Mouse (Mus musculus): ENCODE results near the gene 1110002E22Rik. TPM values are rescaled to one million over a fixed set of nuclear protein-coding genes. Genes with fewer than 3 reads are reported as not detected.

Gene 1110002E22Rik
- polyA plus RNA-seq, 1 experiment from 2014 or later = 0.08 TPM

GRCm38 (mm10) chr3:138083896-138084295 is 19.0 kb downstream of the 1110002E22Rik start:
- no peaks in the 10 kb centered on the region for H3K36me3 ChIP-seq (ENCODE audit: control insufficient read depth, insufficient read depth, low read length)
- H3K4me1 ChIP-seq (ENCODE audit: control insufficient read depth, insufficient read depth, low read length) = no peaks in the 10 kb centered on the region
- H3K4me3 ChIP-seq (ENCODE audit: low read depth, low read length) = no peak overlapping the region
- no peak overlapping the region for H3K9ac ChIP-seq (ENCODE audit: low read depth, low read length)
- ATAC-seq = no peak
- no peaks in the 10 kb centered on the region for H3K9me3 ChIP-seq (replicated peaks; ENCODE audit: control insufficient read depth, low read length, poor library complexity, severe bottlenecking)
- H3K27ac ChIP-seq (ENCODE audit: low read length) = no peak overlapping the region
- 60% methylated on average over 4 of the region's 4 CpGs for WGBS
- H3K27me3 ChIP-seq (ENCODE audit: control insufficient read depth, insufficient read depth, low read depth, low read length) = no peaks in the 10 kb centered on the region
- H3K4me2 ChIP-seq (ENCODE audit: low read length) = no peak overlapping the region

DNA sequence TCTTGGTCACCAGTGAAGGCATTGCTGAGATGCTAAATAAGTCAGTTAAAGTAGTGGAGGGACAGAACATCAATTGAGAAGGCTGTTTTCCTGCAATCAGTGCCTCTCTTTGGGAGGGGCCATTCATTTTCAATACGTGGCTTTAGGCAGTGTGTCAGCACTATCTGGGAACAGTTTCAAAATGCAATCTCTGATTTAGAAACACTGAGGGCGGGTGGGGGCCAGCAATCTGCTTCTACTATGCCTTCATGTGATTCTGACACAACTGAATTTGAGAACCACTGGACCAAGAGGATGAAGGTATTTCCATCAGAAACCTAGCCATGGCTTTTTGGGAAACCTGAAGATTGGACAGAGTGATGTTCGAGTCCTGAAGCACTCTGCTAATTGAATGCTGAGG is 30.4 kb downstream of the 1110002E22Rik start:
- Histone ChIP-seq H3K27ac (ENCODE audit: low read length) (0 out of 2 replicates have a peak overlapping the region, but pooled peaks have one; percentile 28), H3K4me3 (ENCODE audit: low read depth, low read length) (no peak overlapping the region), H3K9me3 (replicated peaks; ENCODE audit: control insufficient read depth, low read length, poor library complexity, severe bottlenecking) (no peaks in the 10 kb centered on the region), H3K36me3 (ENCODE audit: control insufficient read depth, insufficient read depth, low read length) (no peaks in the 10 kb centered on the region), H3K4me1 (ENCODE audit: control insufficient read depth, insufficient read depth, low read length) (no peaks in the 10 kb centered on the region), H3K9ac (ENCODE audit: low read depth, low read length) (no peak overlapping the region), H3K27me3 (ENCODE audit: control insufficient read depth, insufficient read depth, low read depth, low read length) (no peaks in the 10 kb centered on the region), H3K4me2 (ENCODE audit: low read length) (no peak overlapping the region)
- 86% methylated on average over 3 of the region's 3 CpGs for WGBS
- no peak for ATAC-seq

GRCm38 (mm10) chr3:138095718-138096117 is 30.9 kb downstream of the 1110002E22Rik start:
- Histone ChIP-seq H3K4me2 (ENCODE audit: low read length) (no peak overlapping the region), H3K27ac (ENCODE audit: low read length) (0 out of 2 replicates have a peak overlapping the region, but pooled peaks have one; percentile 28), H3K36me3 (ENCODE audit: control insufficient read depth, insufficient read depth, low read length) (no peaks in the 10 kb centered on the region), H3K4me3 (ENCODE audit: low read depth, low read length) (no peak overlapping the region), H3K9me3 (replicated peaks; ENCODE audit: control insufficient read depth, low read length, poor library complexity, severe bottlenecking) (no peaks in the 10 kb centered on the region), H3K4me1 (ENCODE audit: control insufficient read depth, insufficient read depth, low read length) (no peaks in the 10 kb centered on the region), H3K9ac (ENCODE audit: low read depth, low read length) (no peak overlapping the region), H3K27me3 (ENCODE audit: control insufficient read depth, insufficient read depth, low read depth, low read length) (no peaks in the 10 kb centered on the region)
- no peak for ATAC-seq
- WGBS = 60% methylated on average over 10 of the region's 10 CpGs

DNA sequence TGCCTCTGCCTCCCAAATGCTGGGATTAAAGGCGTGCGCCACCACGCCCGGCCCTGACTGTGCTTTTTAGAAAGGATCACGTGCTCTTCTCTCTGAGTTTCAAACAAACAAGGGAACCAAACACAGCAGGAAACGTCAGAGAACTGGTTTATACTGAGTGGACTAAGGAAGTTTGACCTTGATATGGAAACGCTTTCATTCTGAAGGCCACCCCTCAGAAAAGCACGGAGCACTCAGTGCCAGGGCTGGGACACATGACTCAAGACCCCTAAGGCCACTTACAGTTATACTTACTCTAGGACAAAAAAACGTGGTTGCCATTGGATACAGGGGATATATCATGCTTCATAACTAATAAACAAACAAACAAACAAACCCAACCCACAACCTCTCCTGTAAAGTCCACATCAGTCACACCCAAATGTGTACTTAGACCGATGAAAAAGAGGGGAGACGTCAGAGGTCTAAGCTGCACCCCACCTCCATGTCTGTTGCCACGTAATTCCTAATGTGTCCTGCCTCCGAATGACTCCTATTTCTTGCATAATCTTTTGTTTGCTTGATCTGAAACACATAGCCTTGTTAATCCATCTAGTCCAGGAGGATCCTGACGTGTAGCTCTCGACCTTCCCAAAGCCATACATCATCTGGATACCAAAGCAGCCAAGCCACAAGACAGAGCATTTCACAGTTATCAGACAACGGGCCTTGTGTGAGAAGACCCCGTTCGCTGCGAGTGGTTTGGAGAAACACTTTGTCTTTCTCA is 31.6 kb downstream of the 1110002E22Rik start:
- Histone ChIP-seq H3K4me3 (ENCODE audit: low read depth, low read length) (no peak overlapping the region), H3K4me2 (ENCODE audit: low read length) (no peak overlapping the region), H3K36me3 (ENCODE audit: control insufficient read depth, insufficient read depth, low read length) (no peaks in the 10 kb centered on the region), H3K4me1 (ENCODE audit: control insufficient read depth, insufficient read depth, low read length) (no peaks in the 10 kb centered on the region), H3K27ac (ENCODE audit: low read length) (no peak overlapping the region), H3K9me3 (replicated peaks; ENCODE audit: control insufficient read depth, low read length, poor library complexity, severe bottlenecking) (no peaks in the 10 kb centered on the region), H3K9ac (ENCODE audit: low read depth, low read length) (no peak overlapping the region), H3K27me3 (ENCODE audit: control insufficient read depth, insufficient read depth, low read depth, low read length) (no peaks in the 10 kb centered on the region)
- WGBS = 88% methylated on average over 19 of the region's 19 CpGs
- 0 out of 2 replicates have a peak, but pooled peaks have one; percentile 14 for ATAC-seq

DNA sequence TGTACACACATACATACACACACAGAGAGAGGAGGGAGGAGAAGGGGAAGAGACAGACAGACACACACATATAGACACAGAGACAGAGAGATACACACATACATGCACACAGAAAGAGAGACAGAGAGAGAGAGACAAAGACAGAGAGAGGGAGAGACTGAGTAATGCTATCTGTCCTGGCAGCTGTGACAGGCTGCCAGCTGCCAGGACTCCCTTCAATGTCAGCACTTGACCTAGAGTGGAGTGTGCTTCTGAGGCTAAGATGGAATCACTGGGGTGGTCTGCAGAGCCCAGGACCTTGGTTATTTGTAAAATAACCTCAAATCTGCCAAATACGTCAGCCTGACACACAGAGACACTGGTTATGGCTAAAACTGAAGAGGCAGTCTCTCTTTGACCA is 32.9 kb downstream of the 1110002E22Rik start:
- ATAC-seq = no peak
- 72% methylated on average over 1 of the region's 1 CpGs for WGBS

DNA sequence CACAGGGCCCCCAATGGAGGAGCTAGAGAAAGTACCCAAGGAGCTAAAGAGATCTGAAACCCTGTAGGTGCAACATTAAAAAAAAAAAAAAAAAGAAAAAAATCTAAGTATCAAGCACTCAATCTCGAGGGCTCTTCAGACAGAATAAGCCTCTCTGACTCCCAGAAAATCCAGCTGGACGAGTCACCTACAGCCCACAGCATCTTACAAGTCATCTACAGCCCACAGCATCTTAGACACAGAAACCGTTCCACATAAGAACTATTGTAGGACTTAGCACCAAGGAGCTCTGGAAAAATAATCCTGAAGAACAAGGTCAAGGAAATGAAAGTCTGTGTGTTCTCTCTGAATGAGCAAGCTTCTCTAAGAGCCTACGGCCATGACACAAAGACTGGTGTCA is 37.1 kb downstream of the 1110002E22Rik start:
- WGBS = 80% methylated on average over 4 of the region's 4 CpGs
- H3K9ac ChIP-seq (ENCODE audit: low read depth, low read length) = no peak overlapping the region
- no peak for ATAC-seq
- 0 out of 2 replicates have a peak, but pooled peaks cover 1% of the 10 kb centered on the region for H3K36me3 ChIP-seq (ENCODE audit: control insufficient read depth, insufficient read depth, low read length)
- no peak overlapping the region for H3K4me2 ChIP-seq (ENCODE audit: low read length)
- H3K4me1 ChIP-seq (ENCODE audit: control insufficient read depth, insufficient read depth, low read length) = no peaks in the 10 kb centered on the region
- no peak overlapping the region for H3K27ac ChIP-seq (ENCODE audit: low read length)
- no peaks in the 10 kb centered on the region for H3K9me3 ChIP-seq (replicated peaks; ENCODE audit: control insufficient read depth, low read length, poor library complexity, severe bottlenecking)
- H3K27me3 ChIP-seq (ENCODE audit: control insufficient read depth, insufficient read depth, low read depth, low read length) = no peaks in the 10 kb centered on the region
- no peak overlapping the region for H3K4me3 ChIP-seq (ENCODE audit: low read depth, low read length)

More for the DNA sequence above, 32.9 kb downstream of the 1110002E22Rik start:
- H3K9me3 ChIP-seq (replicated peaks; ENCODE audit: control insufficient read depth, low read length, poor library complexity, severe bottlenecking) = no peaks in the 10 kb centered on the region
- no peaks in the 10 kb centered on the region for H3K4me1 ChIP-seq (ENCODE audit: control insufficient read depth, insufficient read depth, low read length)
- no peak overlapping the region for H3K9ac ChIP-seq (ENCODE audit: low read depth, low read length)
- H3K27ac ChIP-seq (ENCODE audit: low read length) = no peak overlapping the region
- H3K4me3 ChIP-seq (ENCODE audit: low read depth, low read length) = no peak overlapping the region
- no peak overlapping the region for H3K4me2 ChIP-seq (ENCODE audit: low read length)
- H3K27me3 ChIP-seq (ENCODE audit: control insufficient read depth, insufficient read depth, low read depth, low read length) = no peaks in the 10 kb centered on the region
- H3K36me3 ChIP-seq (ENCODE audit: control insufficient read depth, insufficient read depth, low read length) = no peaks in the 10 kb centered on the region

- Histone ChIP-seq H3K27me3 (ENCODE audit: control insufficient read depth, insufficient read depth, low read depth, low read length) (no peaks in the 10 kb centered on the region), H3K9me3 (replicated peaks; ENCODE audit: control insufficient read depth, low read length, poor library complexity, severe bottlenecking) (no peaks in the 10 kb centered on the region), H3K4me2 (ENCODE audit: low read length) (no peak overlapping the region), H3K27ac (ENCODE audit: low read length) (no peak overlapping the region), H3K4me1 (ENCODE audit: control insufficient read depth, insufficient read depth, low read length) (no peaks in the 10 kb centered on the region), H3K4me3 (ENCODE audit: low read depth, low read length) (no peak overlapping the region), H3K9ac (ENCODE audit: low read depth, low read length) (no peak overlapping the region), H3K36me3 (ENCODE audit: control insufficient read depth, insufficient read depth, low read length) (0 out of 2 replicates have a peak, but pooled peaks cover 2% of the 10 kb centered on the region)
- WGBS = 88% methylated on average over 4 of the region's 4 CpGs
- ATAC-seq = no peak
These were observed 38.8 kb downstream of the 1110002E22Rik start for GRCm38 (mm10) chr3:138103690-138104089.

DNA sequence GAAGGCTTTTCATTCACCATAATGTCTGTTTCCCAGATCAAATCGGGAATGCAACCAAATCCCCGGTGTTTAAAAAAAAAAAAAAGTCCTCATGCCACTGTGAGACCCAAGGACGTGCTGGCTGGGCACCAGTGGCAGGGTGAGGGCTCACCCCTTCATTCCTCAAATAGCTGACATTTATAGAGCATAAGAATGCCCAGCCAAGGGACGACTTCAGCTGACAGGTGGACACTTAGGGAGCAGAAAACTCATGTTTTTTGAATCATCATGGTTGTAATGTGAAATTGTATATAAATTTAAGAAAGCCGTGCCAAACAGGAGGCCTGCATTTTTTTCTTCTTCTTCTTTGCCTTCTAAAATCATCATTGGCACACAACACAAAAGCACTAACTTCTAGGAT is 40.2 kb downstream of the 1110002E22Rik start:
- Histone ChIP-seq H3K4me2 (ENCODE audit: low read length) (no peak overlapping the region), H3K9ac (ENCODE audit: low read depth, low read length) (no peak overlapping the region), H3K36me3 (ENCODE audit: control insufficient read depth, insufficient read depth, low read length) (0 out of 2 replicates have a peak, but pooled peaks cover 2% of the 10 kb centered on the region), H3K27ac (ENCODE audit: low read length) (no peak overlapping the region), H3K4me3 (ENCODE audit: low read depth, low read length) (no peak overlapping the region), H3K27me3 (ENCODE audit: control insufficient read depth, insufficient read depth, low read depth, low read length) (no peaks in the 10 kb centered on the region), H3K9me3 (replicated peaks; ENCODE audit: control insufficient read depth, low read length, poor library complexity, severe bottlenecking) (no peaks in the 10 kb centered on the region), H3K4me1 (ENCODE audit: control insufficient read depth, insufficient read depth, low read length) (no peaks in the 10 kb centered on the region)
- ATAC-seq = no peak
- 67% methylated on average over 5 of the region's 5 CpGs for WGBS

DNA sequence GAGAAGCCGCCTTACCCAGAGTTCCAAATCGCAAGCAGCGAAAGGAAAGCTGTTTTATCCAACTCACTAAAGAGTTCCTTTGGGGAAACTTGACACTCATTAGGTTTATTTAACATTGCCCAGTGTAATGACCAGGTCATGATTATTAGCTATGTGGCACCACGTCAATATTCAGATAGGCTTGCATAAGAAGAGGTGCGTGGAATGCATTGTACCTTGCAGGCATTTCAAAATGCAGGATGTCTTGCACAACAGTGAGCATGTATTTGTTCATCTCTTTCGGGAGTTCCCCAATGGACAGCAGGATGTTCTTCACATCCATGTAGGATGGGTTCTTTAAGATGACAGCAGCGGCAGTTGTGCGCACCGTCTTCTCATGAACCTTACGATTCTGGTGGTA is 42.0 kb downstream of the 1110002E22Rik start:
- no peak overlapping the region for H3K27ac ChIP-seq (ENCODE audit: low read length)
- ATAC-seq = no peak
- H3K4me1 ChIP-seq (ENCODE audit: control insufficient read depth, insufficient read depth, low read length) = no peaks in the 10 kb centered on the region
- 95% methylated on average over 10 of the region's 10 CpGs for WGBS
- H3K9ac ChIP-seq (ENCODE audit: low read depth, low read length) = no peak overlapping the region
- no peak overlapping the region for H3K4me2 ChIP-seq (ENCODE audit: low read length)
- no peaks in the 10 kb centered on the region for H3K9me3 ChIP-seq (replicated peaks; ENCODE audit: control insufficient read depth, low read length, poor library complexity, severe bottlenecking)
- H3K36me3 ChIP-seq (ENCODE audit: control insufficient read depth, insufficient read depth, low read length) = 0 out of 2 replicates have a peak, but pooled peaks cover 2% of the 10 kb centered on the region
- H3K4me3 ChIP-seq (ENCODE audit: low read depth, low read length) = no peak overlapping the region
- H3K27me3 ChIP-seq (ENCODE audit: control insufficient read depth, insufficient read depth, low read depth, low read length) = no peaks in the 10 kb centered on the region
